Comparison of ENCODE assay signal across 21 mouse cellular contexts in genomic region chr1:166283451-166283850, GRCm38 (mm10). TPM values are rescaled to one million over a fixed set of nuclear protein-coding genes. Genes with fewer than 3 reads are reported as not detected.
DNase-seq lines count a peak whose midpoint lies in the region; ATAC-seq lines count a peak whose summit lies in the region.
"Had no signal": no experiment of that assay in that cellular context is flagged by ENCODE, and none has a peak within 500 bp of the region (broad histone marks: within the 10 kb centered on the region; RNA-seq: fewer than 3 reads in every experiment).

No protein-coding gene starts in this region.

- peak overlapping the region; percentile 51; the same call in 1 of the 2 replicates for H3K4me2 ChIP-seq in hindbrain, embryonic 12.5 days (replicated peaks)
- peak overlapping the region; percentile 43; the same call in 1 of the 2 replicates for H3K4me2 ChIP-seq in midbrain, embryonic 14.5 days (ENCODE audit: low read length)

- H3K4me3 ChIP-seq in forebrain, embryonic 10.5 days = peak overlapping the region; percentile 12; the same call in 1 of the 2 replicates
- no peak overlapping the region for H3K4me3 ChIP-seq in hindbrain, embryonic 12.5 days
- no peak overlapping the region for H3K4me3 ChIP-seq in midbrain, embryonic 14.5 days (replicated peaks; ENCODE audit: low read depth, low read length)
- H3K4me3 ChIP-seq: liver, embryonic 12.5 days had no signal

- H3K9ac ChIP-seq in hindbrain, embryonic 12.5 days = no peak overlapping the region
- no peak overlapping the region for H3K9ac ChIP-seq in midbrain, embryonic 14.5 days (replicated peaks; ENCODE audit: low read length)
- H3K9ac ChIP-seq: liver, embryonic 12.5 days; lung, embryonic 15.5 days had no signal

- H3K36me3 ChIP-seq in forebrain, embryonic 10.5 days (replicated peaks) = peaks cover 13% of the 10 kb centered on the region
- H3K36me3 ChIP-seq in hindbrain, embryonic 12.5 days = no peaks in the 10 kb centered on the region
- H3K36me3 ChIP-seq in midbrain, embryonic 14.5 days (ENCODE audit: control insufficient read depth, insufficient read depth, low read length) = no peaks in the 10 kb centered on the region
- H3K36me3 ChIP-seq: heart, embryonic 13.5 days; liver, embryonic 12.5 days; lung, embryonic 15.5 days had no signal

- H3K27me3 ChIP-seq in forebrain, embryonic 10.5 days (ENCODE audit: poor library complexity, severe bottlenecking) = no peaks in the 10 kb centered on the region
- no peaks in the 10 kb centered on the region for H3K27me3 ChIP-seq in hindbrain, embryonic 12.5 days
- H3K27me3 ChIP-seq in midbrain, embryonic 14.5 days (ENCODE audit: control insufficient read depth, insufficient read depth, low read length) = no peaks in the 10 kb centered on the region
- H3K27me3 ChIP-seq: lung, embryonic 15.5 days had no signal

- peak; percentile 24 for DNase-seq in embryo, embryonic 11 days
- DNase-seq in embryo, embryonic 9.5 days (ENCODE audit: extremely low spot score) = no peak
- DNase-seq in forebrain, embryonic 10.5 days (ENCODE audit: extremely low spot score, low spot score) = peak; percentile 26
- DNase-seq in midbrain, embryonic 14.5 days = peak; percentile 41
- DNase-seq in adrenal gland, postnatal 36 days = no peak
- no peak for DNase-seq in thymus, postnatal 0 days (ENCODE audit: low spot score)
- no peak for DNase-seq in T-cell, adult 2 months (ENCODE audit: low spot score)
- DNase-seq: cerebellum, postnatal 14 days; gastrocnemius, postnatal 25 days; heart, postnatal 4 days; kidney, adult 11 months; kidney, postnatal 25 days; left cerebral cortex, postnatal 4 days; thymus, postnatal 14 days had no signal

- peak overlapping the region; percentile 92 for H3K27ac ChIP-seq in forebrain, embryonic 10.5 days
- peak overlapping the region; percentile 68 for H3K27ac ChIP-seq in hindbrain, embryonic 12.5 days
- H3K27ac ChIP-seq in midbrain, embryonic 14.5 days (replicated peaks; ENCODE audit: low read depth, low read length) = peak overlapping the region; percentile 81
- H3K27ac ChIP-seq: heart, embryonic 13.5 days; liver, embryonic 12.5 days; lung, embryonic 15.5 days had no signal

- no peaks in the 10 kb centered on the region for H3K9me3 ChIP-seq in forebrain, embryonic 10.5 days
- no peaks in the 10 kb centered on the region for H3K9me3 ChIP-seq in hindbrain, embryonic 12.5 days (replicated peaks)
- no peaks in the 10 kb centered on the region for H3K9me3 ChIP-seq in midbrain, embryonic 14.5 days (ENCODE audit: control insufficient read depth, low read length)
- H3K9me3 ChIP-seq: heart, embryonic 13.5 days; liver, embryonic 12.5 days; lung, embryonic 15.5 days had no signal

- peaks cover 90% of the 10 kb centered on the region for H3K4me1 ChIP-seq in forebrain, embryonic 10.5 days
- H3K4me1 ChIP-seq in hindbrain, embryonic 12.5 days = peaks cover 70% of the 10 kb centered on the region
- H3K4me1 ChIP-seq in midbrain, embryonic 14.5 days (ENCODE audit: control insufficient read depth, insufficient read depth, low read length) = peaks cover 81% of the 10 kb centered on the region
- H3K4me1 ChIP-seq: liver, embryonic 12.5 days had no signal

- ATAC-seq in hindbrain, embryonic 12.5 days (ENCODE audit: low FRiP score) = no peak
- ATAC-seq in midbrain, embryonic 14.5 days (ENCODE audit: low FRiP score, low TSS enrichment) = no peak
- ATAC-seq: liver, embryonic 12.5 days had no signal

- 60% methylated on average over 6 of the region's 6 CpGs for WGBS in forebrain, embryonic 10.5 days
- WGBS in hindbrain, embryonic 12.5 days = 63% methylated on average over 6 of the region's 6 CpGs
- WGBS in midbrain, embryonic 14.5 days = 32% methylated on average over 6 of the region's 6 CpGs

RNA-seq across cellular contexts. Expression of gene Ildr2, which starts 29.5 kb away (rescaled TPM):
- 7.7 and 8.3 TPM in 2 replicates for polyA plus RNA-seq in forebrain, embryonic 10.5 days (2016; fragmentation: Nextera tagmentation; extraction: Ambion mirVana)
- polyA plus RNA-seq in hindbrain, embryonic 12.5 days (2016; fragmentation: Nextera tagmentation; extraction: Ambion mirVana) = 5.6 and 6.5 TPM in 2 replicates
- 3.7 and 4.1 TPM in 2 replicates for polyA plus RNA-seq in midbrain, embryonic 14.5 days (2014; fragmentation: Nextera tagmentation; extraction: Ambion mirVana)
- 1 to 10 TPM; 4.1 to 8.0 TPM for total RNA-seq in adrenal gland, postnatal 36 days (2021)
- polyA plus RNA-seq in thymus, postnatal 0 days (2015; fragmentation: Nextera tagmentation; extraction: Ambion mirVana) = 0.08 and 0.12 TPM in 2 replicates
- total RNA-seq: CH12.LX; megakaryocyte progenitor cell, adult 5-6 weeks had no signal

RNA-seq across cellular contexts. Expression of gene Mael, which starts 44.9 kb away (rescaled TPM):
- polyA plus RNA-seq in forebrain, embryonic 10.5 days (2016; fragmentation: Nextera tagmentation; extraction: Ambion mirVana) = not detected in 2 replicates
- polyA plus RNA-seq in hindbrain, embryonic 12.5 days (2016; fragmentation: Nextera tagmentation; extraction: Ambion mirVana) = 0.14 TPM in 1 of 2 replicates, not detected in the other
- polyA plus RNA-seq in midbrain, embryonic 14.5 days (2014; fragmentation: Nextera tagmentation; extraction: Ambion mirVana) = not detected in 2 replicates
- not detected for total RNA-seq in adrenal gland, postnatal 36 days (2021)
- not detected in 2 replicates for polyA plus RNA-seq in thymus, postnatal 0 days (2015; fragmentation: Nextera tagmentation; extraction: Ambion mirVana)
- total RNA-seq: adrenal gland, postnatal 4 days; CH12.LX; gastrocnemius, postnatal 25 days; heart, postnatal 4 days; megakaryocyte progenitor cell, adult 5-6 weeks had no signal
- polyA plus RNA-seq: heart, embryonic 13.5 days; liver, embryonic 12.5 days; lung, embryonic 15.5 days had no signal

Comparison
In these comparisons a context has a peak if more than half of its experiments do, and no peak if none do; other contexts are left out.
1. DNase-seq: peak in embryo, embryonic 11 days (single experiment), forebrain, embryonic 10.5 days (single experiment) and midbrain, embryonic 14.5 days (single experiment); none in embryo, embryonic 9.5 days (single experiment), adrenal gland, postnatal 36 days (0 of 2), thymus, postnatal 0 days (single experiment) and T-cell, adult 2 months (single experiment).
2. Peak in every context shown above with its lines, with median percentiles within 50 percentile points of each other: H3K27ac ChIP-seq.